Mouse (Mus musculus) limb, embryonic 14.5 days (tissue): Measurements from ENCODE around the gene Ppp2r3a. TPM values are rescaled to one million over a fixed set of nuclear protein-coding genes. Genes with fewer than 3 reads are reported as not detected.
A peak's percentile ranks its signal among the peaks of the same experiment; 100 is the strongest.

Source experiments
- ATAC-seq: fragments of 200-750 bp; cut with Nextera tagmentation; 2 replicates; pipeline ENCODE4 v1.8.0; 2017; ENCODE audit warnings: low read depth, moderate number of reproducible peaks, moderate TSS enrichment; ENCODE audit not compliant: low FRiP score
- DNase-seq: peaks from one replicate; pipeline ENCODE4 v3.0.0-alpha.2; 2015; ENCODE audit warnings: low spot score
- H3K27ac ChIP-seq: fragments of 300-500 bp; sonication (generic); replicated peaks from 2 replicates; pipeline ENCODE4 v1.5.1; 2014; ENCODE audit warnings: low read depth, mild to moderate bottlenecking, low read length, moderate library complexity, mixed read lengths
- H3K27me3 ChIP-seq: fragments of 300-500 bp; sonication (generic); 2 replicates; pipeline ENCODE4 v1.6.1; 2014; ENCODE audit warnings: low read length, mixed read lengths; ENCODE audit not compliant: control insufficient read depth, insufficient read depth
- H3K36me3 ChIP-seq: fragments of 300-500 bp; sonication (generic); 2 replicates; pipeline ENCODE4 v1.6.1; 2014; ENCODE audit warnings: mild to moderate bottlenecking, low read length, moderate library complexity, mixed read lengths; ENCODE audit not compliant: control insufficient read depth, insufficient read depth
- H3K4me1 ChIP-seq: fragments of 300-500 bp; sonication (generic); 2 replicates; pipeline ENCODE4 v1.6.1; 2014; ENCODE audit warnings: antibody characterized with exemption, low read length, mixed read lengths; ENCODE audit not compliant: control insufficient read depth, insufficient read depth
- H3K4me2 ChIP-seq: fragments of 300-500 bp; sonication (generic); replicated peaks from 2 replicates; pipeline ENCODE4 v1.6.1; 2014; ENCODE audit warnings: low read depth, mild to moderate bottlenecking, low read length, moderate library complexity; ENCODE audit not compliant: severe bottlenecking
- H3K4me3 ChIP-seq: fragments of 300-500 bp; sonication (generic); replicated peaks from 2 replicates; pipeline ENCODE4 v1.5.1; 2014; ENCODE audit warnings: low read length
- H3K9ac ChIP-seq: fragments of 300-500 bp; sonication (generic); 2 replicates; pipeline ENCODE4 v1.6.1; 2014; ENCODE audit warnings: mild to moderate bottlenecking, low read depth, low read length, moderate library complexity; ENCODE audit not compliant: severe bottlenecking
- H3K9me3 ChIP-seq: fragments of 300-500 bp; sonication (generic); 2 replicates; pipeline ENCODE4 v1.6.1; 2016; ENCODE audit warnings: low read length; ENCODE audit not compliant: control insufficient read depth
- POLR2A ChIP-seq: fragments of 200-500 bp; IDR thresholded peaks from 2 replicates; pipeline ENCODE4 v1.8.0; 2012; ENCODE audit warnings: inconsistent platforms, mild to moderate bottlenecking, moderate library complexity, borderline replicate concordance; ENCODE audit not compliant: insufficient read depth, insufficient read length; ENCODE audit errors: extremely low read depth
- WGBS: fragments of 180-500 bp; shearing (Covaris S2); extraction: QIAGEN DNeasy Blood & Tissue Kit; methylation state at CpG from one replicate; pipeline ENCODE4 v1.1.7; 2014; 5-methylcytosine and 5-hydroxymethylcytosine counted together
- polyA plus RNA-seq, 2 experiments: library from polyadenylated mRNA; depleted of rRNA in 1 of 2; stranded (reverse) in 1 of 2; unstranded in 1 of 2; fragments of >200 nt; fragmentation: Nextera tagmentation in 1 of 2; extraction: Ambion mirVana in 1 of 2; gene quantifications; 2 replicates each; pipeline versions ENCODE4 v1.2.1 to v1.2.3; 2012 to 2014

Gene Ppp2r3a
- polyA plus RNA-seq, 2 experiments, result 18.0 to 22.0 TPM

GRCm38 (mm10) chr9:101160627-101161026 is 91.0 kb downstream of the Ppp2r3a start:
- 95% methylated on average over 1 of the region's 1 CpGs for WGBS
- no peak overlapping the region for H3K4me3 ChIP-seq
- H3K27ac ChIP-seq, result no peak overlapping the region
- H3K36me3 ChIP-seq, result no peaks in the 10 kb centered on the region
- H3K9me3 ChIP-seq, result no peaks in the 10 kb centered on the region
- no peaks in the 10 kb centered on the region for H3K4me1 ChIP-seq
- H3K4me2 ChIP-seq, result no peak overlapping the region
- H3K27me3 ChIP-seq, result no peaks in the 10 kb centered on the region
- DNase-seq (no peak), ATAC-seq (no peak)
- no peak overlapping the region for H3K9ac ChIP-seq
- TF ChIP-seq POLR2A, result no peak

- no peaks in the 10 kb centered on the region for H3K4me1 ChIP-seq
- no peak for DNase-seq
- no peaks in the 10 kb centered on the region for H3K36me3 ChIP-seq
- no peak overlapping the region for H3K27ac ChIP-seq
- H3K9me3 ChIP-seq, result no peaks in the 10 kb centered on the region
- no peak for ATAC-seq
- WGBS, result 73% methylated on average over 5 of the region's 5 CpGs
- no peak overlapping the region for H3K4me2 ChIP-seq
- no peak overlapping the region for H3K4me3 ChIP-seq
- H3K27me3 ChIP-seq, result no peaks in the 10 kb centered on the region
- no peak for TF ChIP-seq POLR2A
- no peak overlapping the region for H3K9ac ChIP-seq
Observed at GRCm38 (mm10) chr9:101160092-101160491, 91.5 kb downstream of the Ppp2r3a start.

- H3K27me3 ChIP-seq, result no peaks in the 10 kb centered on the region
- H3K27ac ChIP-seq, result no peak overlapping the region
- no peaks in the 10 kb centered on the region for H3K36me3 ChIP-seq
- WGBS, result 90% methylated on average over 1 of the region's 1 CpGs
- no peak overlapping the region for H3K4me3 ChIP-seq
- ATAC-seq (no peak), DNase-seq (peak; percentile 53)
- H3K9ac ChIP-seq, result no peak overlapping the region
- no peak for TF ChIP-seq POLR2A
- no peak overlapping the region for H3K4me2 ChIP-seq
- no peaks in the 10 kb centered on the region for H3K9me3 ChIP-seq
- H3K4me1 ChIP-seq, result no peaks in the 10 kb centered on the region
Observed at GRCm38 (mm10) chr9:101159431-101159830, 92.2 kb downstream of the Ppp2r3a start.

GRCm38 (mm10) chr9:101152872-101153271 is 98.7 kb downstream of the Ppp2r3a start:
- WGBS, result 74% methylated on average over 5 of the region's 5 CpGs
- H3K27me3 ChIP-seq, result no peaks in the 10 kb centered on the region
- DNase-seq, result peak; percentile 41
- H3K4me2 ChIP-seq, result no peak overlapping the region
- no peak for TF ChIP-seq POLR2A
- ATAC-seq, result no peak
- no peak overlapping the region for H3K27ac ChIP-seq
- no peak overlapping the region for H3K4me3 ChIP-seq
- no peaks in the 10 kb centered on the region for H3K9me3 ChIP-seq
- H3K9ac ChIP-seq, result no peak overlapping the region
- H3K4me1 ChIP-seq, result no peaks in the 10 kb centered on the region
- peaks cover 11% of the 10 kb centered on the region; the same call in 1 of the 2 replicates for H3K36me3 ChIP-seq

- no peak overlapping the region for H3K9ac ChIP-seq
- H3K27me3 ChIP-seq, result no peaks in the 10 kb centered on the region
- no peak for DNase-seq
- 0 out of 2 replicates have a peak, but pooled peaks cover 5% of the 10 kb centered on the region for H3K9me3 ChIP-seq
- H3K4me1 ChIP-seq, result no peaks in the 10 kb centered on the region
- H3K4me2 ChIP-seq, result no peak overlapping the region
- H3K36me3 ChIP-seq, result peaks cover 46% of the 10 kb centered on the region
- no peak for TF ChIP-seq POLR2A
- ATAC-seq, result no peak
- WGBS, result 91% methylated on average over 4 of the region's 4 CpGs
- H3K27ac ChIP-seq, result no peak overlapping the region
- no peak overlapping the region for H3K4me3 ChIP-seq
Observed at GRCm38 (mm10) chr9:101143635-101144034, 108.0 kb downstream of the Ppp2r3a start.
